Mouse (Mus musculus) intestine, postnatal 0 days (tissue): ENCODE results near the gene Sbp. TPM values are rescaled to one million over a fixed set of nuclear protein-coding genes. Genes with fewer than 3 reads are reported as not detected.
A peak's percentile ranks its signal among the peaks of the same experiment; 100 is the strongest.
"Not testable (repeated sequence)": the region's sequence is repeated elsewhere in the genome, so short reads cannot be mapped to it uniquely, and the experiment has no call there.

Experiments used
- ATAC-seq: fragments of 200-750 bp; cut with Nextera tagmentation; 2 replicates; pipeline ENCODE4 v1.8.0; 2017; ENCODE audit warnings: mild to moderate bottlenecking, moderate TSS enrichment, moderate library complexity
- H3K27ac ChIP-seq: fragments of 300-500 bp; sonication (generic); 2 replicates; pipeline ENCODE4 v1.5.1; 2014; ENCODE audit warnings: mild to moderate bottlenecking, low read depth, low read length, moderate library complexity
- H3K27me3 ChIP-seq: fragments of 300-500 bp; sonication (generic); replicated peaks from 2 replicates; pipeline ENCODE4 v1.6.1; 2014; ENCODE audit warnings: low read length, mixed read lengths; ENCODE audit not compliant: control insufficient read depth, insufficient read depth
- H3K36me3 ChIP-seq: fragments of 300-500 bp; sonication (generic); 2 replicates; pipeline ENCODE4 v1.6.1; 2014; ENCODE audit warnings: mild to moderate bottlenecking, moderate library complexity; ENCODE audit not compliant: control insufficient read depth, insufficient read depth
- H3K4me1 ChIP-seq: fragments of 300-500 bp; sonication (generic); replicated peaks from 2 replicates; pipeline ENCODE4 v1.6.1; 2014; ENCODE audit warnings: antibody characterized with exemption, low read length, mixed read lengths; ENCODE audit not compliant: control insufficient read depth, insufficient read depth
- H3K4me2 ChIP-seq: fragments of 300-500 bp; sonication (generic); replicated peaks from 2 replicates; pipeline ENCODE4 v1.6.1; 2014; ENCODE audit warnings: low read depth, mild to moderate bottlenecking, moderate library complexity
- H3K4me3 ChIP-seq: fragments of 300-500 bp; sonication (generic); 2 replicates; pipeline ENCODE4 v1.5.1; 2014; ENCODE audit warnings: low read depth, low read length
- H3K9ac ChIP-seq: fragments of 300-500 bp; sonication (generic); 2 replicates; pipeline ENCODE4 v1.6.1; 2014; ENCODE audit warnings: mild to moderate bottlenecking, low read depth, low read length
- H3K9me3 ChIP-seq: fragments of 300-500 bp; sonication (generic); 2 replicates; pipeline ENCODE4 v1.6.1; 2016; ENCODE audit warnings: mixed run types; ENCODE audit not compliant: control insufficient read depth
- CTCF ChIP-seq: sonication (generic); IDR thresholded peaks from 2 replicates; pipeline ENCODE4 v1.5.1; 2016; ENCODE audit warnings: low read depth, mild to moderate bottlenecking, control low read depth, antibody characterized with exemption, moderate library complexity
- WGBS: fragments of 180-500 bp; shearing (Covaris S2); extraction: QIAGEN DNeasy Blood & Tissue Kit; methylation state at CpG from one replicate; pipeline ENCODE4 v1.1.7; 2014; 5-methylcytosine and 5-hydroxymethylcytosine counted together
- polyA plus RNA-seq: library from polyadenylated mRNA; unstranded; fragments of >200 nt; fragmentation: Nextera tagmentation; extraction: Ambion mirVana; gene quantifications from 2 replicates; pipeline ENCODE4 v1.2.1, GENCODE M21; 2015

The Sbp gene
- not detected in 2 replicates for polyA plus RNA-seq

DNA sequence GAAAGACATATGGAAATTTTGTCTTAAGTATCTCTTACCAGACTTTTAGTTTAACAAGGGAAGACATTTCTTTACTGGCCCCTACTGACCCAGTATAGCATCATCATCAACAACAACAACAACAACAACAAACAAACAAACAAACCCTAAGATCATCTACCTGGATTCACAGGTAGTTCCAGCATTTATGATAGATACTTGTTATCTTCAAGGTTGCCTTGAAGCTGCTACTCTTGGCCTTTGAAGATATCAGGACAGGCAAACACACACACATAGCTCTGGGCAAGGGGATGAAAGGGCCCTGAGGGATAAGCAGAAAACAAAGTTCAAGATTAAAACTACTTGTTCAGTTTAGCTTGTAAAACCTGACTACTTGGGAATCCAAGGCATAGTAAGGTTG lies at the start of gene Sbp:
TSS of gene Sbp (plus strand) at position 301 of the 400 bp plus-strand sequence.
- Histone ChIP-seq H3K36me3 (no peaks in the 10 kb centered on the region), H3K4me1 (no peaks in the 10 kb centered on the region)
- no peak for TF ChIP-seq CTCF

DNA sequence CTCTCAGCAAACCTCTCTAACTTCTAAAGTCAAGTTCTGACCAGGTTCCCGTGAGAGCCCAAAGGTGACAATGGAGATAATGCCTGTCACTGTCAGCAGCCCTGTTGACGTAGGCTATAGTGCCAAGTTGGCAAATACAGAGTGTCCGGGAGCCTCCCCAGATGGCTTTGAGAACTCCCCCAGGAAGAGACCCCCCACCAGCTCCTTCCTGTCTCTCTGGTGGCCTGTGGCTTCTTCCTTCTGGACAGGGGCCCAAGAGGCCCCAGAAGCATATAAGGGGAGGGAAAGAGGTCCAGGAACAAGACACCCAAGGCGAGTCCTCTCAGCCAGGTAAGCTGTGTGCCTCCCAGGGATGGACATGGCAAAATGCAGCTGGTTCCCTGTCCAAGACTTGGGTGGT lies 24.3 kb upstream of the Sbp start, which contains the start of gene Dcpp3:
TSS of gene Dcpp3 (plus strand) at position 301 of the 400 bp plus-strand sequence.
- 59% methylated on average over 4 of the region's 4 CpGs for WGBS

More for the DNA sequence above, at the start of gene Sbp:
- H3K27me3 ChIP-seq, result no peaks in the 10 kb centered on the region
- H3K9ac ChIP-seq, result no peak within 1 kb of the TSS
- H3K4me3 ChIP-seq, result no peak within 1 kb of the TSS
- no peak for ATAC-seq
- no peak within 1 kb of the TSS for H3K27ac ChIP-seq
- no peaks in the 10 kb centered on the region for H3K9me3 ChIP-seq
- H3K4me2 ChIP-seq, result no peak within 1 kb of the TSS

DNA sequence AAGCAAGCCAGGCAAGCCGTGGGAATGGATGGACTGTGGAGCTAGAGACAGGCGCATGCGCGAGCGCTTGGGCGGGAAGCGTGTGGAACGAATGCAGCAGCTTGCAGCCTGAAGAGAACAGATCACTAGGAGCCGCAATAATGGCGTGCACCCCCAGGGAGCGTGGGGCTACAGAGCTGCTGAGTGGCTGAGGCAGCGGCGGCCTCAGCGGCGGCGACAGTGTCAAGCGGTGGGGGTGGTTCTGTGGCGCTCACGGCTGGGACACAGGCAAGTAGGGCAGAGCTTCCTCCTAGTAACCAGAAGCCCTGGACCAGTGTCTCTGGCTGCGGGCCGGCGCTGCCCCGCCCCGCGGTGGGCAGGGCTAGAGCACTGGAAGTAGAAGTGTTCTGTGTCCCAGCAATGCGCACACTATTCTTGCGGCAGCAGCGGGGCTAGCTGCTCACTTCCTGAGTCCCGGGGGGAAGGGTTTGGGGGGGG lies 16.9 kb upstream of the Sbp start:
- peak; percentile 32; the same call in 1 of the 2 replicates for TF ChIP-seq CTCF
- WGBS, result under 1% methylated on average over 29 of the region's 29 CpGs
- 0 out of 2 replicates have a peak, but pooled peaks cover 3% of the 10 kb centered on the region for H3K4me1 ChIP-seq
- H3K9me3 ChIP-seq, result no peaks in the 10 kb centered on the region
- H3K4me2 ChIP-seq, result peak overlapping the region; percentile 84
- H3K36me3 ChIP-seq, result no peaks in the 10 kb centered on the region
- ATAC-seq, result peak; percentile 97
- H3K27me3 ChIP-seq, result no peaks in the 10 kb centered on the region
- peak overlapping the region; percentile 47; the same call in 1 of the 2 replicates for H3K9ac ChIP-seq
- peak overlapping the region; percentile 92 for H3K27ac ChIP-seq
- H3K4me3 ChIP-seq, result peak overlapping the region; percentile 49

More for the DNA sequence above, 24.3 kb upstream of the Sbp start, which contains the start of gene Dcpp3:
- ATAC-seq, H3K4me3 ChIP-seq, H3K36me3 ChIP-seq, H3K9ac ChIP-seq, H3K4me2 ChIP-seq, H3K27me3 ChIP-seq, H3K4me1 ChIP-seq, H3K9me3 ChIP-seq, H3K27ac ChIP-seq: not testable (repeated sequence)

DNA sequence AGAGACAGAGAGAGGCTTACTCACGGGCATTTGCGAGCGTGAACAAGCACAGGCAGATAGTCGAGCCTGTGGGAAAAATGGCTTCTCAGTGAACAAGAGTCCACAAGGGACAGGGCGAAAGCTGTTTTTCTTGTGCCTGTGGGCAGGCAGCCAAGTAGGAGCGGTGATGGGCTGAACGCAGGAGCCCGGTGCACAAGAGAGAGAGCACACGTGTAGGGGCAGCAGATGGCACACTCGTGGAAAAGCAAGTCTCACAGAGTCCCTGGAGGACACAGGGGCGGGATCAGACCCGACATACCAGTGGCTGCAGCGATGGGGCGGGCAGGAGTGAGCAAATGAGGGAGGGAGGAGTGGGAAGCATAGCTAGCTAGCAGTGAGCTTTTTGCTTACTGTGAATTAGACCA lies 16.4 kb upstream of the Sbp start:
- Histone ChIP-seq H3K27me3 (no peaks in the 10 kb centered on the region), H3K9me3 (no peaks in the 10 kb centered on the region), H3K36me3 (no peaks in the 10 kb centered on the region), H3K27ac (peak overlapping the region; percentile 92), H3K9ac (peak overlapping the region; percentile 47; the same call in 1 of the 2 replicates), H3K4me3 (peak overlapping the region; percentile 49), H3K4me2 (peak overlapping the region; percentile 84), H3K4me1 (0 out of 2 replicates have a peak, but pooled peaks cover 3% of the 10 kb centered on the region)
- peak; percentile 75 for ATAC-seq
- WGBS, result 0% methylated on average over 14 of the region's 14 CpGs
- peak; percentile 26; the same call in 1 of the 2 replicates for TF ChIP-seq CTCF

DNA sequence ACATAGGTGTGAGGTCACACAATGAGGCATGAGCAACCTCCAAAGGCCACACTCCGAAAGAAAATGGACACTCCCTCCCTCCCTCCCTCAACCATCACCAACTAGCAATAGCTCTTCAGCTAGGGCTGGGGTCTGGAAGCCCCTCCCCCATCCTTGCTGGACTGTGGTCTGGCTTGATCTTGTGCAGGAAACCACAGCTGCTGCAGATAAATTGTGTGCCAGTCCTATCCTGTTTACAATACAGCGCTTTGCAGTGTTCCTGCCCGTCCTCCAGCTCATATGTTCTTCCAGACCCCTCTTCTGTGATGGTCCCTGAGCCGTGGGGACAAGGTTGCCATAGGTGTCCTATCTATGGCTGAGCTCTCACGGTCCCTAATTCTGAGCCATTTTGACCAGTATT lies 10.3 kb upstream of the Sbp start:
- no peak overlapping the region for H3K9ac ChIP-seq
- no peaks in the 10 kb centered on the region for H3K36me3 ChIP-seq
- no peak overlapping the region for H3K27ac ChIP-seq
- no peak overlapping the region for H3K4me3 ChIP-seq
- TF ChIP-seq CTCF, result no peak
- no peak for ATAC-seq
- WGBS, result 59% methylated on average over 5 of the region's 5 CpGs
- H3K9me3 ChIP-seq, result no peaks in the 10 kb centered on the region
- no peaks in the 10 kb centered on the region for H3K27me3 ChIP-seq
- H3K4me1 ChIP-seq, result no peaks in the 10 kb centered on the region
- no peak overlapping the region for H3K4me2 ChIP-seq

DNA sequence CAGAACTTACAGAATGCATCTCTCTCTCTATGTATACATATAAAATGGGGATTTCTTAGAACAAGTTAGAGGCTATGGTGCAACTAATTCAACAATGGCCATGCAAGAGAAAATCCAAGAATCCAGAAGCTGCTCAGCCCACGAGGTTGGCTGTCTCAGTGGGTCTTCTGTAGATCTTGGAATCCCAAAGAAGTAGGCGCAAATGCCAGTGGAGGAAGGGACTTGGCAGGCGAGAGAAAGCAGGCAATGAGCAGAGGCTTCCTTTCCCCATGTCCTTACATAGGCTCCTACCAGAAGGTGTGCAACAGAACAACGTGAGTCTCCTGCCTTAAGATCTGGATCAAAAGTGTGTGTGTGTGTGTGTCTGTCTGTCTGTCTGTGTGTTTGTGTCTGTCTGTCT lies 6.0 kb downstream of the Sbp start:
- ATAC-seq, H3K27ac ChIP-seq: not testable (repeated sequence)
- 87% methylated on average over 4 of the region's 4 CpGs for WGBS

DNA sequence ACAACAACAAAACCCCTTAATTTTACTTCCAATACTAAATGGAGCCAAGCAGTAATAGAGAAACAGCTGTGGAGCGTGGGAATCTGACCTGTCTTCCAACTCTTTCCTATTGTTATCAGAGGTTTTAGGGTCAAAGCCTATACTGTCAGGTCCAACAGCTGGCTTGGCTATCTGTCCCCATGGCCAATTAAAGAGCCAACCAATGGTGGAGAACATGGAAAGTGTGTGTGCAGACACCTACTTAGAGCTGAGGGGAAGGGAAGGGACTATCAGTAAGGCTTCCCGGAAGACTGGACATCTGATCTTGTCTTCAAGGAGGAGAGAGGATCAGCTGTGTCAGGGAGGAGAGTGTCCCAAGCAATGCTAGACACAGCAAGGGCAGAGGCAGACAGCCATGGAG lies 7.6 kb downstream of the Sbp start:
- H3K27ac ChIP-seq, result no peak overlapping the region
- WGBS, result 79% methylated on average over 2 of the region's 2 CpGs
- no peaks in the 10 kb centered on the region for H3K27me3 ChIP-seq
- no peaks in the 10 kb centered on the region for H3K4me1 ChIP-seq
- H3K4me3 ChIP-seq, result no peak overlapping the region
- no peaks in the 10 kb centered on the region for H3K9me3 ChIP-seq
- H3K4me2 ChIP-seq, result no peak overlapping the region
- H3K9ac ChIP-seq, result no peak overlapping the region
- TF ChIP-seq CTCF, result no peak
- no peak for ATAC-seq
- no peaks in the 10 kb centered on the region for H3K36me3 ChIP-seq

More for the DNA sequence above, 6.0 kb downstream of the Sbp start:
- not testable (repeated sequence) for H3K4me3 ChIP-seq, H3K9ac ChIP-seq, H3K9me3 ChIP-seq, H3K4me1 ChIP-seq, H3K4me2 ChIP-seq, H3K27me3 ChIP-seq, H3K36me3 ChIP-seq

DNA sequence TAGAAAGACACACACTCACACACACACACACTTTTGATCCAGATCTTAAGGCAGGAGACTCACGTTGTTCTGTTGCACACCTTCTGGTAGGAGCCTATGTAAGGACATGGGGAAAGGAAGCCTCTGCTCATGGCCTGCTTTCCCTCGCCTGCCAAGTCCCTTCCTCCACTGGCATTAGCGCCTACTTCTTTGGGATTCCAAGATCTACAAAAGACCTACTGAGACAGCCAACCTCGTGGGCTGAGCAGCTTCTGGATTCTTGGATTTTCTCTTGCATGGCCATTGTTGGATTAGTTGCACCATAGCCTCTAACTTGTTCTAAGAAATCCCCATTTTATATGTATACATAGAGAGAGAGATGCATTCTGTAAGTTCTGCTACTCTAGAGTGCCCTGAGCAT lies 9.4 kb downstream of the Sbp start:
- 81% methylated on average over 4 of the region's 4 CpGs for WGBS
- H3K9ac ChIP-seq, H3K4me1 ChIP-seq, H3K9me3 ChIP-seq, H3K36me3 ChIP-seq, H3K4me3 ChIP-seq, H3K27me3 ChIP-seq, H3K27ac ChIP-seq, H3K4me2 ChIP-seq, ATAC-seq: not testable (repeated sequence)
